Mouse (Mus musculus) spleen, postnatal 10 days (tissue): ENCODE measurements around the gene Dnmbp.

Experiments used
- DNase-seq, 2 experiments: peaks; one replicate each; pipeline ENCODE4 v3.0.0; 2021 to 2022; ENCODE audit warnings: low spot score in 2 of 2

Dnmbp gene

GRCm38 (mm10) chr19:43944566-43944965 is 4.6 kb upstream of the Dnmbp start:
- no peak for DNase-seq

GRCm38 (mm10) chr19:43943076-43943475 is 3.1 kb upstream of the Dnmbp start:
- no peak for DNase-seq

DNA sequence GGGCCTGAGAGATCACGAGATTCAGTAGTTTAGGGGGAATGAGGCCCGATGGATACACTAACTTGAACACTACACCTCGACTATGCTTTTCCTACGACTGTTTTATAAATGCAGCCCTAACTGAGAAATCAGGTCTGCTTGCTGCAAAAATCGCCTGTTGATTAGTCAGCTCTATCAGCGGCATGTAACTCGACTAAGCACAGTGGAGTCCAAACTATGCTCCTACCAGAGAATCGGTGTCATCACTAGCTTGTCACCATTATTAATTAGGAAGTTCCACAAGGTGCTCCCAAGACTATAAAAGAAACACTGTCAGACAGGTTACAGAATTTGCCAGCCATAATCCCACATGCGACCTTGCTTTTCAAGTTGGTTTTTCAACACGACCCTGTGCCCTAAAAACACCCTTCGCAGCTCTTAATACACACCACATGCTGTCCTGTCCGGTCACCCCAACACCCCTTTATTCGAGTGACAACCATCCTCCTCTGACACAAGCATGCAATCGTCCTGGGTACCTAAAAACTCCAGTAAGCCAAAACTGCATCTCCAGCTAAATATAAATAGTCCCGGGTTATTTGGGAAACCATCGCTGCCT is 721 bp downstream of the Dnmbp start:
- DNase-seq, result no peak

DNA sequence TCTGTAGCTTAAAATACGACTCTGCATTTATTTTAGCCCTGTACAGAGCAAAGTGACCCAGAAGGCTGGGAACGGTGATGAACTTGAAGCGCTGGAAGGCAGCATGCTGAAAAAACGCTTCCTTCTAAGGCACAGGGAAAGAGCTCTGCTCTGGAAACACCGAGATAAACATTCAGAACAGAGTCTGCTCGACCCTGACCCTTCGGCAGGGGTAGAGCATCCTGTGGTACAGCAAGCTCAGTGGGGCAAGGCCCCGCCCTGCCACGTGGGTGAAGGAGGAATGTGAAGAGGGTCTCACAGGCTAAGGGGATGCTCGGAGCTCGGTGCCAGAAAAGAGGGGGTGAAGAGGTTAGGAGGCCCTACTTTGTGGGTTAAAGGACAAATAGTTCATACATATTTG is 1.6 kb downstream of the Dnmbp start:
- DNase-seq, result no peak

GRCm38 (mm10) chr19:43930926-43931325 is 9.1 kb downstream of the Dnmbp start:
- DNase-seq, result no peak

GRCm38 (mm10) chr19:43930366-43930765 is 9.6 kb downstream of the Dnmbp start:
- no peak for DNase-seq

GRCm38 (mm10) chr19:43929869-43930268 is 10.1 kb downstream of the Dnmbp start:
- DNase-seq, result no peak

GRCm38 (mm10) chr19:43927967-43928366 is 12.0 kb downstream of the Dnmbp start:
- DNase-seq, result no peak

DNA sequence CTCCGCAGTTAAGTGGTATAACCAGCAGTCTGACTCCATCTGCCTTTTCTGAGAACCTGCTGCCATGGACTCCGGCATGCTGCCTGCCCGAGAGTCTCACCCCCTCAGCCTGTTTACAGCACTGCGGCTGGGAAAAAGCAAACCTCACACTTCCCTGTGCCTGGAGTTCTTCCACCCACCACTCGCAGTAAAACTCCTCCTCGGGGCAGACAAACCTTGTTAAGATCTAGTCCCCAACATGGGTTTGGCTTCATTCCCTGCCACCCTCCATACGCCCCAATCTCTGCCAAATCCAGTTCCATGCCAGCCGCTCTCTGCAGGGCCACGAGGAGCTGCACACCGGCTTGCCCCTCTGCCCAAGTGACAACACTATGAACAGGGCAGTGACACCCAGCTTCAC is 12.9 kb downstream of the Dnmbp start:
- no peak for DNase-seq

GRCm38 (mm10) chr19:43926141-43926987 is 13.6 kb downstream of the Dnmbp start:
- DNase-seq, result no peak

DNA sequence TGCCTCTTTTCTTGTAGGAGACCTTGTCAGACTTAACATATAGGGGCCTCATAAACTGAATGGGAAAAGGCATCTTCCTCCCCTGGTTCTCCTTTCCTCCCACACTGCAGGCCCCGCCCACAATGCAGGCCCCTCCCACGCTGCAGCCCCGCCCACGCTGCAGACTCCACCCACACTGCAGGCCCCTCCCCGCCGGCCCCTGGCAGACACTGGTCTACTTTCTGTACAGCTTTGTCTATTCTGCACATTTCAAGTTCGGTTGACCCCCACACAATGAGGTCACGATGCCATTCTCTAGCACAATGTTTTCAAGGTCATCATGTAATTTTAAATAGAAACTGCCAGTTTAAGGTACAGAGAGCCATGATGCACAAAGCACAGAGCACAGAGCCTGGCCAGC is 15.6 kb downstream of the Dnmbp start:
- DNase-seq, result peak in 1 of 2 experiments; percentile 42

DNA sequence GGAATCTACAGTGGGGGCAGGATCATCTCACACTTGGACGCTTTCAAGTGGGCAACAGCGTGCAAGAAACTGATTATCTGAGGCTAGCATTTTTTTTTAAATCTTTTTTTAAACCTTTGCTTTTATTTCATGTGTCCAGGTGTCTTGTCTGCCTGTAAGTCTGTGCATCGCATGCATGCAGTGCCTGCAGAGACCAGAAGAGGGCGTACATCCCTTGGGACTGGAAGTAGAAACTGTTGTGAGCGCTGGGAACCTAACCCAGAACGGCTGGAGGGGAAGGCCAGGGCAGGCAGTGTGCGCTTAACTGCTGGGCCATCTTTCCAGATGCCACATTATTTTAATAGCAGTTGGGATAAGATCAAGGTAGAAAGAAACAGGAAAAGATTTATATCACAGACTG is 17.0 kb downstream of the Dnmbp start:
- DNase-seq, result no peak

DNA sequence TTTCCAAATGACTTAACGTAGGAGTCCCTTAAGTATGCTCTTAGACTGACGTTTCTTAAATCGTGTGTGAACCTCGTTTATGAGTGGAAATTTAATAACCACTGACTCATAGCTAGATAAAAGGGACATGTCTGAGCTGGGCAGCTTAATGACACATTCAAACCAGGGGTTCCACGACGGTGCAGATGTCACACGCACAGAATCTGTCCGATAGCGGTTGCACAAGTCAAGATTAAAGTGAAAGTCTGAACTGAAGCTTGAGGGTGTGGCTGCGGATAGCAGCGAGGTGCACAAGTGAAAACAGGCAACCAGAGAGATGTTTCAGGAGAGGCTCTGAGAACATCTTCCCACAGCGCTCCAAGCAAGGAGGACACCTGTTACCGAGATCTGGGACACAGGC is 18.6 kb downstream of the Dnmbp start:
- no peak for DNase-seq

GRCm38 (mm10) chr19:43920453-43921300 is 19.3 kb downstream of the Dnmbp start:
- DNase-seq, result no peak

- DNase-seq, result no peak
These were observed 20.1 kb downstream of the Dnmbp start for GRCm38 (mm10) chr19:43919841-43920240.

GRCm38 (mm10) chr19:43918834-43919233 is 21.2 kb downstream of the Dnmbp start:
- DNase-seq, result no peak

DNA sequence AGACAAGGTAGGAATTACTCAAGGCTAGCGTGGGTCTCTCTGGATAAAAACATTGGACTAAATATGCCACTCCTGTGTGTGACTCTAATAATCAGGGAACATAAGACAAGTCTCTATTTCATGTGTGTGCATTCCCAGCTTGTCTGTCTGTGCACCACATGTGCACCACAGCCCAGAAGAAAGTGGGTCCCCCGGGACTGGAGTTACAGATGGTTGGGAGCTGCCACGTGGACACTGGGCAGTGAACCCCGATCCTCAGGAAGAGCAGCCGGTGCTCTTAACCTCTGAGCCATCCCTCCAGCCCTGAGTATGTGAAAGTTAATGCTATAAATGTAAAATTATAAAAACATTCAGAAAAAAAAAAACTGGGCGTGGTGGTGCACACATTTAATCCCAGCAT is 22.2 kb downstream of the Dnmbp start:
- no peak for DNase-seq

DNA sequence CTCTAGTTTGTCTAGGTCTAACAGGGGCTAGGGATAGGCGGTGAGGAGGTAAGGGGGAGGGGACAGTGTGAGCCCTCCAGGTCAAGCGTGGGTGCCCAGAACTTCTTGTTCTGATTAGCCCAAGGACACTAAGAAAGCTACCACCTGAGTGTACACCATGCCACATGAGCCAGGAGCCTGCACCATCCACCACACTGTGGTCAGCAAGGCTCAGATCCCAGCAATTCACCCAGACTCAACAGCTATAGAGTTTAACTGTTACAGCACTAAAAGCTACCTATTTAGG is 22.6 kb downstream of the Dnmbp start:
- no peak for DNase-seq

- DNase-seq, result no peak
These were observed 23.2 kb downstream of the Dnmbp start for GRCm38 (mm10) chr19:43916586-43917405.

GRCm38 (mm10) chr19:43915431-43915830 is 24.6 kb downstream of the Dnmbp start:
- DNase-seq, result no peak

DNA sequence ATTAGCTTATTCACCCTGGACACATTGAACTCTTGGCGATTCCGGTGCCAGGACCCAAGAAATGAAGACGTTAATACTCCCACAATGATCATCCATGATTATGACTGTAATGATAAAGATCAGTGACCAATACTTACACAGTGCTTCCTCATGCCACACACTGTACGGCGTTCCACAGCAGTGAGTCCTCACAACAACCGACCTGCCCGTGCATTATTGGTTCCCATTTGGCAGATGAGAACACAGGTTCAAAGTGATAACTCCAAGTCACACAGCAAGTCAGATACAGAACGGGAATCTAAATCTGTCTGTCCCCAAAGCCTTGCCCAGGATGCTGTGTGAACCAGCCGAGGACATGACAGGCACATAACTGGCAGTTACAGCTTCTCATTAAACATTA is 25.0 kb downstream of the Dnmbp start:
- DNase-seq, result no peak
